Mouse (Mus musculus): ENCODE results near the gene 6430550D23Rik.

DNA sequence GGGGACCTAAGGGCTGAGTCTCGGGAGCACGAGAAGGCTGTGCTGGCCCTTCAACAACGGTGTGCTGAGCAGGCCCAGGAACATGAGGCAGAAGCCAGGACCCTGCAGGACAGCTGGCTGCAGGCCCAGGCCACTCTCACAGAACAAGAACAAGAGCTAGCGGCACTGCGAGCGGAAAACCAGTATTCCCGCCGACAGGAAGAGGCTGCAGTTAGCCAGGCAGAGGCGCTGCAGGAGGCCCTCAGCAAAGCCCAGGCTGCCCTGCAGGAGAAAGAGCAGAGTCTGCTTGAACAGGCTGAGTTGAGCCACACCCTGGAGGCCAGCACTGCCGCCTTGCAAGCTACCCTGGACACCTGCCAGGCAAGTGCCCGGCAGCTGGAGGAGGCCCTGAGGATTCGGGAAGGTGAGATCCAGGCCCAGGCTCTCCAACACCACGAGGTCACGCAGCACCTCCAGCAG, 15.9 kb downstream of the 6430550D23Rik start:
- no peak for TF ChIP-seq SRF (IDR thresholded peaks at IDR 0.05; ENCODE audit: control insufficient read depth, insufficient read length, low read depth)
- TF ChIP-seq POLR2A (IDR thresholded peaks at IDR 0.05; ENCODE audit: insufficient read length, low read depth): no peak
- no peak for TF ChIP-seq CEBPB (IDR thresholded peaks at IDR 0.05; ENCODE audit: insufficient read depth, poor library complexity, severe bottlenecking)
- no peak for TF ChIP-seq MYOD1 (IDR thresholded peaks at IDR 0.05; ENCODE audit: control insufficient read depth in 1 of 3, insufficient read length in 2 of 3, low read depth in 2 of 3)
- no peak for TF ChIP-seq TCF12 (IDR thresholded peaks at IDR 0.05; ENCODE audit: insufficient read depth, poor library complexity, severe bottlenecking)
- TF ChIP-seq E2F4 (IDR thresholded peaks at IDR 0.05; ENCODE audit: insufficient read depth): no peak
- no peak for TF ChIP-seq USF1 (IDR thresholded peaks at IDR 0.05; ENCODE audit: low read depth)
- TF ChIP-seq MAX (IDR thresholded peaks at IDR 0.05; ENCODE audit: low read depth): no peak
- peak in 1 of 3 experiments; percentile 28 for TF ChIP-seq MYOG (IDR thresholded peaks at IDR 0.05; ENCODE audit: control insufficient read depth in 1 of 3, insufficient read depth in 1 of 3, insufficient read length in 2 of 3, low read depth in 2 of 3)
- no peak for TF ChIP-seq POLR2AphosphoS2 (IDR thresholded peaks at IDR 0.05; ENCODE audit: insufficient read length, low read depth)
- no peak for TF ChIP-seq TCF3 (IDR thresholded peaks at IDR 0.05; ENCODE audit: insufficient read length, low read depth)
- no peak for TF ChIP-seq REST (IDR thresholded peaks at IDR 0.05; ENCODE audit: insufficient read depth, insufficient read length)
